Mouse (Mus musculus): ENCODE measurements around the gene Klra2.
"Not testable (repeated sequence)": the region's sequence is repeated elsewhere in the genome, so short reads cannot be mapped to it uniquely, and the experiment has no call there.

The Klra2 gene

GRCm38 (mm10) chr6:131247206-131247605 lies at the start of gene Klra2:
Klra2 (minus strand) TSS chr6:131247362.
- Histone ChIP-seq H3K4me3 (replicated peaks; ENCODE audit: low read length) (no peak within 1 kb of the TSS), H3K27me3 (ENCODE audit: insufficient read depth, low read length) (no peaks in the 10 kb centered on the region), H3K4me1 (replicated peaks; ENCODE audit: low read depth, low read length) (no peaks in the 10 kb centered on the region), H3K9me3 (ENCODE audit: low read length) (no peaks in the 10 kb centered on the region), H3K36me3 (ENCODE audit: insufficient read depth, low read length) (no peaks in the 10 kb centered on the region)
- TF ChIP-seq POU5F1 (IDR thresholded peaks at IDR 0.05; ENCODE audit: borderline replicate concordance, low read length), result no peak
- no peak for TF ChIP-seq NANOG (IDR thresholded peaks at IDR 0.05; ENCODE audit: borderline replicate concordance, low read length)
- TF ChIP-seq CTCF (conservative IDR thresholded peaks at IDR 0.05; ENCODE audit: low read length), result no peak

DNA sequence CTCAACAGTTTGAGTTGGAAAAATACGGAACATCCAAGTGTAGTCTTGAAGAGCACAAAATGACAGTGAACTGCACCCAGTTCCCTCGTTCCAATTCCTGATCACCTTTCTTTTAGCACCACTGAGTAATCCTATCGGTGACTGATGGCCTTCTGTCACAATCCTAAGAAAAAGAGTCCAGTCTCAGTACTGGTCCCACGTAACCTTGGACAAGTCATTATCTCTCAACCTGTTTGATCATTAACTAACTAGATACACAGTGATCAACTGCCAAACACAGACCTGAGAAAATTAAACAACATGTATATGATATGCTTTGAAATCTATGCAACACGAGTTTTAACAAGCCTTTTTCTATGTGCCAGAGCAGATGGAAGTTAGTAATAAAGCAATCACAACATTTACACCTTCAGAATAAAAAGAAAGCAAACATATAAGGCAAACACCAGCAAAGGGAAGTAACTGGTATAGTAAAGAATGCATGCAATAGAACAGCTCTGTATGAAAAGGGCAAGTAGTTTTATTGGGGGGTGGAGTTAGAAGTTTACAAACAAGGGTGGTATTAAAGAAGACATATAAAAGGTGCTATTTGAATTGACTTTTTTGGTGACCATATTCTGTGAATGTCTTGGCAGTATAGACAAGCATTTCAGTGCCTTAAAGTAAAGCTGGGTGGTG lies 47.4 kb upstream of the Klra2 start:
- Histone ChIP-seq H3K4me3 (replicated peaks; ENCODE audit: low read length) (no peak overlapping the region), H3K36me3 (ENCODE audit: insufficient read depth, low read length) (no peaks in the 10 kb centered on the region), H3K9me3 (ENCODE audit: low read length) (no peaks in the 10 kb centered on the region), H3K27me3 (ENCODE audit: insufficient read depth, low read length) (no peaks in the 10 kb centered on the region), H3K4me1 (replicated peaks; ENCODE audit: low read depth, low read length) (peaks cover 8% of the 10 kb centered on the region)
- no peak for TF ChIP-seq CTCF (conservative IDR thresholded peaks at IDR 0.05; ENCODE audit: low read length)
- no peak for TF ChIP-seq POU5F1 (IDR thresholded peaks at IDR 0.05; ENCODE audit: borderline replicate concordance, low read length)
- TF ChIP-seq NANOG (IDR thresholded peaks at IDR 0.05; ENCODE audit: borderline replicate concordance, low read length), result no peak

DNA sequence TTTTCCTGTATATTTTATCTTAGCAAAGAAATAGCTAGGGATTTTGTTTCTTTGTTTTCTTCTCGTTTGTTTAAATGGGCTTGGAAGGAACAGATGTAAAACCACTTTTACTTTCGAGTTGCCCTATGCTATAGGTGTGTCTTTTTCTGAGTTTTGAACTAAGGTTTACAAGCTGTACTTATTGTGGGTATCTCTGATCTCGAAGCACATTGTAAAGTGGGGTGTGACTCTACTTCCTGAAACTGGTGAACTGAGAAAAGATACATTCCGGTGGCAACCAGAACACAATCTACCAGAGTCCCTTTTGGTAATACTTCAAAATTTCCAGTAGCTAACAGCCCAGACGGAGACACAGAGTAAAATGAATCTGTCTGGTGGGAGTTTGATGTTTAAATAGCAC lies 46.8 kb upstream of the Klra2 start:
- Histone ChIP-seq H3K36me3 (ENCODE audit: insufficient read depth, low read length) (no peaks in the 10 kb centered on the region), H3K4me1 (replicated peaks; ENCODE audit: low read depth, low read length) (peaks cover 8% of the 10 kb centered on the region), H3K4me3 (replicated peaks; ENCODE audit: low read length) (no peak overlapping the region), H3K9me3 (ENCODE audit: low read length) (no peaks in the 10 kb centered on the region), H3K27me3 (ENCODE audit: insufficient read depth, low read length) (no peaks in the 10 kb centered on the region)
- TF ChIP-seq POU5F1 (IDR thresholded peaks at IDR 0.05; ENCODE audit: borderline replicate concordance, low read length) (no peak), NANOG (IDR thresholded peaks at IDR 0.05; ENCODE audit: borderline replicate concordance, low read length) (no peak), CTCF (conservative IDR thresholded peaks at IDR 0.05; ENCODE audit: low read length) (no peak)

GRCm38 (mm10) chr6:131292991-131293788 lies 46.0 kb upstream of the Klra2 start, which contains the start of gene Magohb:
Magohb (minus strand) TSS chr6:131293244.
- 0 out of 2 replicates have a peak, but pooled peaks cover 1% of the 10 kb centered on the region for H3K36me3 ChIP-seq (ENCODE audit: insufficient read depth, low read length)
- H3K27me3 ChIP-seq (ENCODE audit: insufficient read depth, low read length), result no peaks in the 10 kb centered on the region
- TF ChIP-seq CTCF (conservative IDR thresholded peaks at IDR 0.05; ENCODE audit: low read length), result no peak
- no peaks in the 10 kb centered on the region for H3K9me3 ChIP-seq (ENCODE audit: low read length)
- peak within 1 kb of the TSS; percentile 80 for H3K4me3 ChIP-seq (replicated peaks; ENCODE audit: low read length)
- peaks cover 8% of the 10 kb centered on the region for H3K4me1 ChIP-seq (replicated peaks; ENCODE audit: low read depth, low read length)

GRCm38 (mm10) chr6:131292276-131292990 lies 45.3 kb upstream of the Klra2 start:
- Histone ChIP-seq H3K36me3 (ENCODE audit: insufficient read depth, low read length) (0 out of 2 replicates have a peak, but pooled peaks cover 7% of the 10 kb centered on the region), H3K4me3 (replicated peaks; ENCODE audit: low read length) (peak overlapping the region; percentile 80), H3K9me3 (ENCODE audit: low read length) (no peaks in the 10 kb centered on the region), H3K4me1 (replicated peaks; ENCODE audit: low read depth, low read length) (peaks cover 8% of the 10 kb centered on the region), H3K27me3 (ENCODE audit: insufficient read depth, low read length) (no peaks in the 10 kb centered on the region)
- TF ChIP-seq CTCF (conservative IDR thresholded peaks at IDR 0.05; ENCODE audit: low read length) (no peak), POU5F1 (IDR thresholded peaks at IDR 0.05; ENCODE audit: borderline replicate concordance, low read length) (no peak), NANOG (IDR thresholded peaks at IDR 0.05; ENCODE audit: borderline replicate concordance, low read length) (no peak)

DNA sequence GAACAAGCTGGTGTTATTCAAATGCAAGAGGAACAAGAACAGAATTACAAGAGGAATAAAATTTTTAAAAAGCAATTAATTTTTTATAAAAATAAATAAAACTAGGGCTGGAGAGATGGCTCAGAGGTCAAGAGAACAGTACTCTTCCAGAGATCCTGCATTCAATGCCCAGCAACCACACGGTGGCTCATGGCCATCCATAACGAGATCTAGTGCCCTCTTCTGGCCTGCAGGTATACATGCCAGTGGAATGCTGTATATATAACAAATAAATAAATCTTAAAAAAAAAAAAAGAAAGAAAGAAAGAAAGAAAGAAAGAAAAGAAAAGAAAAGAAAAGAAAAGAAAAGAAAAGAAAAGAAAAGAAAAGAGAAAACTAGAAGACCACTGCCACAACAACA lies 43.3 kb upstream of the Klra2 start:
- TF ChIP-seq POU5F1 (IDR thresholded peaks at IDR 0.05; ENCODE audit: borderline replicate concordance, low read length) (no peak), CTCF (conservative IDR thresholded peaks at IDR 0.05; ENCODE audit: low read length) (0 out of 2 replicates have a peak, but pooled peaks have one; percentile 29)
- peaks cover 8% of the 10 kb centered on the region for H3K4me1 ChIP-seq (replicated peaks; ENCODE audit: low read depth, low read length)
- H3K9me3 ChIP-seq (ENCODE audit: low read length), result no peaks in the 10 kb centered on the region
- H3K4me3 ChIP-seq (replicated peaks; ENCODE audit: low read length), result no peak overlapping the region
- H3K36me3 ChIP-seq (ENCODE audit: insufficient read depth, low read length), result 0 out of 2 replicates have a peak, but pooled peaks cover 11% of the 10 kb centered on the region
- H3K27me3 ChIP-seq (ENCODE audit: insufficient read depth, low read length), result no peaks in the 10 kb centered on the region

- not testable (repeated sequence) for H3K27me3 ChIP-seq (ENCODE audit: insufficient read depth, low read length); H3K36me3 ChIP-seq (ENCODE audit: insufficient read depth, low read length); H3K9me3 ChIP-seq (ENCODE audit: low read length); H3K4me1 ChIP-seq (replicated peaks; ENCODE audit: low read depth, low read length); H3K4me3 ChIP-seq (replicated peaks; ENCODE audit: low read length)
Measured at GRCm38 (mm10) chr6:131278160-131278559, 31.0 kb upstream of the Klra2 start.

- Histone ChIP-seq H3K27me3 (ENCODE audit: insufficient read depth, low read length) (no peaks in the 10 kb centered on the region), H3K4me3 (replicated peaks; ENCODE audit: low read length) (no peak overlapping the region), H3K9me3 (ENCODE audit: low read length) (no peaks in the 10 kb centered on the region), H3K36me3 (ENCODE audit: insufficient read depth, low read length) (no peaks in the 10 kb centered on the region), H3K4me1 (replicated peaks; ENCODE audit: low read depth, low read length) (no peaks in the 10 kb centered on the region)
- no peak for TF ChIP-seq CTCF (conservative IDR thresholded peaks at IDR 0.05; ENCODE audit: low read length)
Measured at GRCm38 (mm10) chr6:131276659-131277058, 29.5 kb upstream of the Klra2 start.

Measured in E14TG2a.4 (cell line).